Mouse (Mus musculus): ENCODE measurements around the gene Cyp2j13.
"Not testable (repeated sequence)": the region's sequence is repeated elsewhere in the genome, so short reads cannot be mapped to it uniquely, and the experiment has no call there.

Gene Cyp2j13

GRCm38 (mm10) chr4:96077261-96078125 lies at the start of gene Cyp2j13:
Gene Cyp2j13 (minus strand): TSS chr4:96077546.
- POLR2A ChIA-PET = interaction anchor here in 2 of 4 experiments (0.6 to 1.6 kb wide), 4 partner anchors 12 to 95 kb away, joined by 3 to 4 read pairs (median 4); no protein-coding TSS in a partner anchor
- CTCF ChIA-PET = interaction anchor here in 1 of 4 experiments (0.6 kb wide), 1 partner anchor 32 kb away, joined by 3 read pairs; no protein-coding TSS in a partner anchor

DNA sequence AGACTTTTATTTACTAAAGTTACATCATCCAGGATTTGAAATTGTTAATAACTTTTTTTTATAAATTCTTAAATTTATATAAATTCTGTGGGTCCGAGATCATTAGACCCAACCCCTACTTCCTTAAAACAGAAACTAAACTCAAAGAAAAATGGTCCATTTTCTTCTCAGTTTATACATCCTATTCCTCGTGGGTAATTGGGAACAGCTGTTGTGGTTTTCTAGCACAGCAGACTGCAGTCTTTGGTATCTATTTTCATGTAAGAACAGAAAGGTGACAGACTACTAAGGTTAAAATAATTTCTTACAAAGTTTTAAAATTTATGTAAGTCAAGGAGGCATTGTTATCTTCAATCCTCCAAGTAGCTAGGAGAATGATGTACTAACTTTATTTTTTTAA lies 19.5 kb upstream of the Cyp2j13 start:
- POLR2A ChIA-PET = no interaction called here
- CTCF ChIA-PET = no interaction called here

- POLR2A ChIA-PET = no interaction called here
- CTCF ChIA-PET = no interaction called here
Observed at GRCm38 (mm10) chr4:96091869-96092268, 14.5 kb upstream of the Cyp2j13 start.

DNA sequence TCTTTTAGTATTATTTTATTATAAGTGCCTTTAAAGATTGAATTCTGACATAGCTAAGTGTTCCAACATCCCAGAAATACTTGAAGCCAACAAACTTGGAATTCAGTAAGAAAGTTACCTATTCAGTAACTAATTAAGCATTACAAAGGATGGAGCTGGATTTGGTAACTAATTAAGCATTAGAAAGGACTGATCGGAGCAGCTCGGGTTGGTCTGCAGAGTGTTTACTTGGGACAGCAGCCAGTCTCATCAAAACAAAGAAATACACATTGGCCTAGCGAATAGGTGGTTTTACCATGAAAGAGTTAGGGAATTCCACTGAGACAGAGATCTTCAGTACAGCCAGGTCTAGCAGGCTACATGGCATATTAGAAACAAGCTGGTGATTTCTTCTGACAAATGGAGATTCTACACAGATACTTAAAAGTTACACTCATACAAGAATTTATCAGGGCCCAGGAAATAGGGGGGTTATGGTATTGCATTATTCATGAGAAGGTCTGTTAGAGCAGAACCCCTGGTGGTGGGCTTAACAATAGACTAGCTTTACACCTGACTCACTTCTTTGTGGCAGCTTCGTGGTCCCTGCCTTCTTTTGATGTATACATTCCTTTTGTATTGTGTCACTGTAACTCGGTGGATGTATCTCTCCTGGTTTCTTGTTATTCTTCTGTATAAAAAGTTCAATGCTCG lies 12.2 kb upstream of the Cyp2j13 start:
- POLR2A ChIA-PET = interaction anchor here in 3 of 4 experiments (0.7 to 1.5 kb wide), 4 partner anchors 12 to 1038 kb away, joined by 3 to 6 read pairs (median 4); partner anchors contain the start of genes Cyp2j13 (in 1 of the 3) and Jun (in 1 of the 3)
- CTCF ChIA-PET = not testable (repeated sequence)

GRCm38 (mm10) chr4:96078308-96078707 lies 962 bp upstream of the Cyp2j13 start:
- ChIA-PET POLR2A (no interaction called here), CTCF (no interaction called here)

GRCm38 (mm10) chr4:96062045-96062444 lies 15.3 kb downstream of the Cyp2j13 start:
- CTCF ChIA-PET = no interaction called here
- POLR2A ChIA-PET = no interaction called here

DNA sequence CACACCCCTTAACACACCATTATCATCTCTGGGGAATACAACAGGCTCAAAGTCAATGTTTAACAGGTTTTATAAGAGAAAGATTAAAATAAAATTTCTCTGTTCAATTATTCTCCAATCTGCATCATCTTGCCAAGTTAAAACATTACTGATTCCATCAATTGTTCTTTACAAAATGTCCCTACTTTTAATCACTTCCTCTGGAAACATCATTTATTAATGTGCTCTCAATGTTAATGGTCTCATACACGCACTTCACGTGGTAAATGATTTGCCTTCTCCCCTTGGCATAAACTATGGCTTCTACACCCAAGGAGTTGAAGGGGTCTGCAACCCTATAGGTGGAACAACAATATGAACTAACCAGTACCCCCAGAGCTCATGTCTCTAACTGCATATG lies 17.2 kb downstream of the Cyp2j13 start:
- POLR2A ChIA-PET = no interaction called here
- CTCF ChIA-PET = no interaction called here

GRCm38 (mm10) chr4:96028412-96028811 lies 48.9 kb downstream of the Cyp2j13 start:
- ChIA-PET POLR2A (no interaction called here), CTCF (no interaction called here)

- CTCF ChIA-PET = interaction anchor here in 2 of 4 experiments (0.9 to 1.2 kb wide), 2 partner anchors 59 to 99 kb away, joined by 3 read pairs; no protein-coding TSS in a partner anchor
- POLR2A ChIA-PET = interaction anchor here in 1 of 4 experiments (0.6 kb wide), 1 partner anchor 54 kb away, joined by 4 read pairs; the partner anchor contains the start of gene Cyp2j13
Observed at GRCm38 (mm10) chr4:96022803-96023202, 54.5 kb downstream of the Cyp2j13 start.

DNA sequence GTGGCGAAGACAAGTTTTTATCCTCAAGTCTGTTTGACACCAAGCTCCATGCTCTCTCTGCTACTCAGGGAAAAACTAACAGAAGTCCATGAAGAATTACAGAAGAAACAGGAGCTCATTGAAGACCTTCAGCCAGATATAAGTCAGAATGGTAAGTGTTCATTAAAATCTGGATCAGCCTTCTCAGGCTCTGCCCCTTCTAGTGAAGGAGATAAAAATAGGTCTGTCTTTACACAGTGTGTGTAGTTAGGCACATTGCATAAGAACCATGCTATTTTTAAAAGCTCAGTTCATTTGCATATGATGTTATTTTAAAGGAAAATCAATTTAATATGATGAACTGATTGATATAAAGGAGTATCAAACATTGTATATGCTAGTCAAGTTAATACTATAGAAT lies 60.5 kb downstream of the Cyp2j13 start:
- CTCF ChIA-PET = no interaction called here
- POLR2A ChIA-PET = no interaction called here

GRCm38 (mm10) chr4:95982221-95982620 lies 95.1 kb downstream of the Cyp2j13 start:
- CTCF ChIA-PET = interaction anchor here in 1 of 4 experiments (0.7 kb wide), 1 partner anchor 27 kb away, joined by 4 read pairs; no protein-coding TSS in a partner anchor
- POLR2A ChIA-PET = interaction anchor here in 3 of 4 experiments (0.6 to 1.8 kb wide), 8 partner anchors 11 to 930 kb away, joined by 3 to 8 read pairs (median 4); partner anchors contain the start of genes Hook1 (in 3 of the 3), Cyp2j13 (in 1 of the 3) and Jun (in 1 of the 3)
